Mouse (Mus musculus) urinary bladder, postnatal 10 days (tissue): ENCODE measurements around the gene Fkbp14.

Experiments used
- DNase-seq: peaks from one replicate; pipeline ENCODE4 v3.0.0; 2022; ENCODE audit warnings: low spot score

The Fkbp14 gene

DNA sequence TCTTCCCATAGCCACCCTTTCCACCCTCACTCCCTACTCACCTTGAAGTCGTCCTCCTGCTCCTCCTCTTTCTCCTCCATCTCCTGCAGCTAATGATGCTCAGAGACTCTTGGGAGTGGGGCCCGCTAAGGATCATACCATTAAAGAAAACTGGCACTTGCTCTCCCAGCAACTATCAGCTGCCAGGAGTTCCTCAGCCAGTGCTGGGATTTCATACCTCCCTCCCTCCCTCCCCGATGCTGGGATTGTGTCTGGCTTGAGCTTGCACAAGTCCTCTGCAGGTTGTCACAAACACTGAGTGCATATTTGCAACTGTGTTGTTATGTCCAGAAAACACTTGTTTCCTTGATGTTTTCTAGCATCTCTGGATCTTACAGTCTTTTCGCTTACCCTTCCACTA is at the start of gene Fkbp14:
TSS of gene Fkbp14 (minus strand) at position 101 of the 400 bp plus-strand sequence.
- DNase-seq: no peak

DNA sequence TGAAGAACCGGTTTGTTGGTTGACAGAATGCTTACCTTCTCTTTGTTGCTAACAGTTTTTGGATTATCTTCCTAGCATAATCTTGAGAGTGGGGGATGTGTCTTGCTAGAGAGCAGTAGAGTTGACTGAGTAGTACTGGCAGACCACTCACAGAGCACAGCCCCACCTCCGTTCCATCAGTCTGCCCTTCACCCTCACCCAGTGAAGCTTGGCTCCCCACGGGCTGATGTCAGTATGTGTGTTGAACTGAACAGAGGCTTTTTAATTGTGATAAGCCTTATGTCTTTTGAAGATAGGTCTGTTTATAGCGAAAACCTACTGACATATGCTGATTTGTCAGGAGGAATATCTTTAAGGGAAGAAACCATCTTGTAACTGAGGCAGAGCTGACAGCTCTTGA is 46.1 kb upstream of the Fkbp14 start:
- no peak for DNase-seq

- no peak for DNase-seq
Observed at GRCm38 (mm10) chr6:54641953-54642352, 44.8 kb upstream of the Fkbp14 start.

DNA sequence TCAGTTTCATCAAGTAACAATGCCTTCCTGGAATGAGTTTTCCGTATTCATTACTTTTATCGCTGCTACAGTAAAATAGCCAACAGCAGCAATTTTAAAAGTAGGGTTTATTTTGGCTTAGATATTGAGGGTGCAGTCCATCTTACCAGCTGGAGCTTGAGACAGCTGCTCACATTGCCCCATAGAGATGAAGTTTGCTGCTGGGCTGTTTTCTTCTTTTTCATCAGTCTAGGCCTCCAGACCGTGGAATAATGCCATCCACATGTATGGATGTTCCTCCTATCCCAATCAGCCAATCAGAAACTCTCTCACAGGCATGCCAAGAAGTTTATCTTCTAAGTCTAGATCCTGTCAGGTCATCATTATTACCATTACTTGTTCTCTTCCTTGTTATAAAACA is 42.8 kb upstream of the Fkbp14 start:
- no peak for DNase-seq

DNA sequence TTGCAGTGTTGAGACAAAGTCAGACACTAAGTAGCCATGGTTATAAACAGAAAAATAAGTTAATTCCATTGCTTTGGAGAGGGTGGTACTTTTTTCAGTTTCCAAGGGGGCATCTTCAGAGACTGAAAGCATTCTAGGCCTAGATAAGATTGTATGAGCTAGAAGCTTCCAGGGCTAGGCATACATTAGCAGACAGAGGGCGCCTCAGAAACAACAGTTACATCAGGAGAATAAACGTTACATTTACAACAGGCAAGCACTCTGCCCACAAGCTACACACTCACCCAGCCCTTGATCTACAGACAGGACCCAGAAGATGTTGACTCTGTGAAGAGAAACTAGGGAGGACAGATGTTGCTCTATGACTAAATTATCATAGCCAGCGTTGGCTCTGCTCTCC is 34.4 kb upstream of the Fkbp14 start:
- no peak for DNase-seq

DNA sequence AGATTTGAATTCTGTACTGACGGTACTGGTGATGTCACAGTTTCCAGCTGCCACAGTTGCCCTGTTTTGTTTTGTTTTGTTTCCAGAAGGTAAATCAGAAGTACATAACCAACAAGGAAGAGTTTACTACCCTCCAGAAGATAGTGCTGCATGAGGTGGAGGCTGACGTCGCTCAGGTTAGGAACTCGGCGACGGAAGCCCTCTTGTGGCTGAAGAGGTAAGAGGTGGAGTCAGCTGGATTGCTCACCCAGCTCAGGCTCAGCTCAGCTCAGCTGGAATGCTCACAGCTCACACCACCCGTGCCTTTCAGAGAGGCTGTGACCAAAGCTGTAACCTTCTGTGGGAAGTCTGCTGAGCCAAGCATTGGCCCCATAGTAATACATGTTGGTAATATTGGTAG is 32.6 kb upstream of the Fkbp14 start:
- no peak for DNase-seq

DNA sequence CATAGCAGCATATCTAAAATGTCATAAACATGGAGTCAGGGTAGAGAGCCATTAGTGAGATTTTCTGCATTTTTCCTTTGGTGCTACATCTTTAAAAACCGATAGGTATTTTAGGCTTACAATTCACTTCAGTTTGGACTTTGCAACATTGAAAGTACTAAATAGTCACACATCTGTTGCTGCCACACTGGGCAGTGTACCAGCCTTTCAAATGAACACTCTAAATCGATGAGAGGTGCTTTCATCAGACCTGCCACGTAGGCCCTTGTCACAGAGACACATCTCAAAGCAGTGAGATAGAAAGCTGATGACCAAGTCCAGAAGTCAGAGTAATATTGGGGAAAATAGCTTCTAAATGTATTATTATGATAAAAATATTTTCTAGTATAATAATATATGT is 31.3 kb upstream of the Fkbp14 start:
- no peak for DNase-seq

DNA sequence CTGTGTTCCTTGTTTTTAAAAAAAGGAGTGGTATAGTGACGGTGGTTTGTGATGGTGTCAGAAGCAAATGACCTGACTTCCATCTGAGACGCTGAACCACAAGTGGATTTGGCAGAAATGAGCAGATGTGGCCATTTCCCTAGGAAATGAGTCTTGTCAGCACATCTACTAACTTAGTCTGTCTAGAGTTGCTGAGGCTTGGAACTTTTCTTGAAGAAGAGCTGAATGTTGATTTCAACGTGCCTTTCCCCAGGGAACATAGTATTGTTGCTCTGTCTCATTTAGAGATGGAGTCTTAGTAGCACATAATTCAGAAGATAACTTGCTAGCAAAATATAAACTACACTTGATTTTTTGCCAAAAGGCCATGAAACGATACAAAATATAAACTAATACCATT is 23.2 kb upstream of the Fkbp14 start:
- no peak for DNase-seq

DNA sequence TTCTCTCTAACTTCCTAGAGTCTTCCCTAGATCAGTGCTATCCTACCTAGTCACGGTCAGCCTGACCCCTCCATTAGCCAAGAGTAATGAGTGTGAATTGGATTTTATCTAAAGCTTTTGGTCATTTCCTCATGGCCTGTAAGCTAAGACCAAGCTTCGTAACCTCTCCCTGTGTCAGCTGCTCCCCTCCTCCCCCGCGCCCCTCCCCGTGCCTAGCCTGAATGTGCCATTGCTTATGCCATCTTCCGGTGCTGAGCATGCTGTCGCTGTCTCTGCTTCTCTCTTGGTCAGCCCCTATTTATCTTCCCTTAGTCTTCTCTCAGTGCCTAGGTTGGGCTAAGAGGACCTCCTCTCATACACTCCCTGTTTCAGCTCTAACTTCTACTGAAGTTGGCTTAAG is 22.4 kb upstream of the Fkbp14 start:
- DNase-seq: no peak

- no peak for DNase-seq
Observed at GRCm38 (mm10) chr6:54617363-54617762, 20.3 kb upstream of the Fkbp14 start.

DNA sequence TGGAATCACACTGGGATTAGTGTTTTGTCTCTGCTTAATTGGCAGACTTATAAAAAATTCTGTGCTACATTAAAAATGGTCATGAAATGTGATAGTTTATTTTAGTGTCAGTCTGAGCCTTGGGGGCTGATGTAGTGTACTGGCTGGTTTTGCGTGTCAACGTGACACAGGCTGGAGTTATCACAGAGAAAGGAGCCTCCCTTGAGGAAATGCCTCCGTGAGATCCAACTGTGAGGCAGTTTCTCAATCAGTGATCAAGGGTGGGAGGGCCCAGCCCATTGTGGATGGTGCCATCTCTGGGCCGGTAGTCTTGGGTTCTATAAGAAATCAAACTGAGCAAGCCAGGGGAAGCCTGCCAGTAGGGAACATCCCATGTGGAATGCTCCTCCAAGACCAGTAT is 9.1 kb upstream of the Fkbp14 start:
- DNase-seq: no peak

- DNase-seq: no peak
Observed at GRCm38 (mm10) chr6:54604001-54604715, 7.0 kb upstream of the Fkbp14 start.

DNA sequence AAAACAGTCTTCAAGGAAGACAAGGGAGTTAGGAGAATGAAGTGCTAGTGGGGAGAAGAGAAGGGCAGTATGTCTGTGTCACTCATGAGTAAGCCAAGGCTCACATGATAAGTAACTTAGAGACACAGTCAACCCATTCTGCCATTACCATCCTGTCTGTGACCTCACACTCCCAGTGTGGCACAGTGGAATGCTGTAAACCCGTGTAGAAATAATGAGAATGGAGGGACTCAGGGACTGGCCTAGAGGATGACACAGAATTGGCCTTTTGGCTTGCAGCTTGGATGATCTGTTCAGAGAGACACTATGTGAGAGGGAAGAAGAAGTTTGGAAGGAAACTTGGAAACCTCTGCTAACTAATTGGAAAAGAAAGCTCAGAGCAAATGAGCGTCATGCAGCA is 5.8 kb upstream of the Fkbp14 start:
- no peak for DNase-seq

DNA sequence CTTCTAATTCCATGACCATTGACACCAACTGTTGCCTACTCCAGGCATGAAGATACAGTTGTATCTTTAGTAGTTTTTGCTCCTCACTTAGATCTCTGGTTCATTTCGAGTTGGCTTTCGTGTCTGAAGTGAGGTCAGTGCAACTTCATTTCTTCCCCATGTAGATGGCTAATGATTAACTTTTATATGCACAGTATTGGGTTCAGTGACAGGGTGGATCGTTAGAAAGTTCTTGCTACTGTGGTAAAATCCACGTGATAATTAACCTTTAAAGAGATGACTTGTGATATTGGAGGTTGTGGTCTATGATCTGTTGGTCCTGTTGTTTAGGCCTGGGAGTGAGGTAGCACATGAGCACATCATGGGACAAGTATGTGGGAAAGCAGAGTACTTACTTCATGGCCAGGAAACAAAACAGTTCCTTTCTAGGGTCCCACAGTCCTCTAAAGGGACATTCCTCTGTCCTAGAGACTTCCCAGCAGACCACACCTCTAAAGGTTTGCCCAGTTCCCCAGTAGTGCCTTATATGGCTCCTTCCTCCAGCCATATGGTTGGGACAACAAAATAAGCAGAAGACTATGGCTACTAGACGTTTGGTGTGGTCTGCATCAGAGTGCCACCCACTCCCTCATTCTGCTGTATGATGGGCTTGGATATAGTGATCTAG is 3.7 kb upstream of the Fkbp14 start:
- DNase-seq: no peak

DNA sequence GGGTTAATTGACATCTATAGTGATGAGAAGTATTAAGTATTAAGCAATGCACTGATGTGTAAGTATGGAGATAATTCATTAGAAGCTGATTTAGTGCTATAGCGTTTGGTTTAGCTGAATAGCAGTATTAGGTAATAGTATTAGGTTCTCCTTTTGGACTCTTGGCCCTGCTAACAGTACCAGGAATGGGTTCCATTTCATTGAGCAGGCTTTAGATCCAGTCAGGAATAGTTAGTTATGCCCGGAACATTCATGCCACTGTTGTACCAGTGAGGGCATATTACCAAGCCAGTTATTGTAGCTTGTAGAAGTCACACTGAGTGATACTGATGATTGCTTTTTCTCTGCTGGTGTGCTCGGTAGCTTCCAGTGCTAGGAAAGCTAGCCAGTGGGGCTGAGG is 603 bp upstream of the Fkbp14 start:
- DNase-seq: no peak

DNA sequence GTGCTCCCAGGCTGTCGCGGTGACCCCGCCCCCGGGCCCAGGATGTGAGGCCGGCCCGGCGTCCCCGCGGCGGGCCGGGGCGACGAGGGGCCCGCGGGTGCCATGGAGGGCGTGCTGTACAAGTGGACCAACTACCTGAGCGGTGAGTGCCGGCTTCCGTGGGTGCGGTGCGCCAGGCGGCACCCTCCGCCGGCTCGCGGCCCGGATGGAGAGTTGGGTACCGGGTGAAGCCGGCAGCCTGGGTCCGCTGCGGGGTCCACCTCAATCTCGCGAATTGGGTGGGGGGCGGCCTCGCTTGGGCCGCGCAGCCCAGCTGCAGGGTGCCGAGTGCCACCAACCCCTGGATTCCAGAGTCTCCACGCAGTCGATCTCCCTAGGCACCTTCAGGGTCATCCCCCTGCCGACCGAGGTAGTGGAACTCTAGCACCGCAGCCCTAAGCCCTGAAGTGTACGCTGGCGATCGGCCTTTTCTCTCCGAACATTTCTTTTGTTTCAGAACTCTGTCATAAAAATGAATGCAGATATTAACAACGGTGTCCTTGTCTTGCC is 1.7 kb downstream of the Fkbp14 start:
- no peak for DNase-seq

GRCm38 (mm10) chr6:54594469-54595329 is 2.4 kb downstream of the Fkbp14 start, which contains the start of gene Plekha8:
Gene Plekha8, plus strand, starts transcription at chr6:54595111.
- DNase-seq: peak; percentile 62

GRCm38 (mm10) chr6:54593766-54594468 is 3.2 kb downstream of the Fkbp14 start:
- no peak for DNase-seq

DNA sequence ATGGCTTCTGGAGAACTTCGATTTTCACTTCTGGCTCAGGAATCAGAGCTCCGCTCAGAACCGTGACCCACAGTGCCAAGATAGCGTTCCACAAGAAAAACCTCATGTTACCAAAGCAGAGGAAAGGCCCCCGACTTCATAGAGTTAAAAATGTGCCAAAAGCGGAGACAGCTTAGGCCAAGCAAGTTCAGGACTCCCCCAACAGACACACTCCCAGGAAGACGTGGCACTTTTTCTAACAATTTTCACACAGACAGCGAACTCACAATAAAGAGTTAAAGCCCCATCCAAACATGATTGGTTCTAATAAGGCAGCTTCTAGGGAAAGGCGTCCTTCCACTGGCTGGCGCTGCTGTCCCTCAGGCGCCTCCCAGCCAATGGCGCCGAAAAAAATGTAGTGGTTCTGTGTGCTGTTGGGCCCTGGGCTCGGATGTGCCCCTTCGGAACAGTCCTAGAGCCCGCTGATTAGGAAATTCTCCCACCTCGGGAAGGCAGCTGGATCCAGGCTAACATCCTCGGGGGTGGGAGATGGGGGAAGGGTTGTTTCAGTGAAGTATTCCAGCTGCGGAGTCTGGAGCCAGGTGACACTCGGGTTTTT is 4.1 kb downstream of the Fkbp14 start:
- DNase-seq: peak; percentile 72

GRCm38 (mm10) chr6:54591778-54592177 is 5.3 kb downstream of the Fkbp14 start:
- DNase-seq: no peak

DNA sequence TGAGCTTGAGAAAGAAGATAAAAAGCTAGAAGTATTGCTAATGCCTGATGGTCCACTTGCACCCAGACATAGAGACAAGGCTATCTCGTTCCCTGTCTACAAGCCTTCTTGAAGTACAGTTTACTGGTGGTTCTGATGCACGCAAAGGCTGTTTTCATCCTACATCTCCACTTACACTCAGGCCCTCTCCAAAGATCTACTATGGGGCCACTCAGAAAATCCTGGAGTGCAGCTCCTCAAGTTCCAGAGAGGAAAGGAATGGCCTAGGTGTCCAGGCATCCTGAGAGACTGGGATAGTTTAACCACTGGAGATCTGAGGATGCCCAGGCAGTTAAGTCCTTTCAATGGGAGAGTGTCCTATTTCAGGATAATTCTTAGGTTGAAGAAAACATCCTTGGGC is 6.4 kb downstream of the Fkbp14 start:
- no peak for DNase-seq

DNA sequence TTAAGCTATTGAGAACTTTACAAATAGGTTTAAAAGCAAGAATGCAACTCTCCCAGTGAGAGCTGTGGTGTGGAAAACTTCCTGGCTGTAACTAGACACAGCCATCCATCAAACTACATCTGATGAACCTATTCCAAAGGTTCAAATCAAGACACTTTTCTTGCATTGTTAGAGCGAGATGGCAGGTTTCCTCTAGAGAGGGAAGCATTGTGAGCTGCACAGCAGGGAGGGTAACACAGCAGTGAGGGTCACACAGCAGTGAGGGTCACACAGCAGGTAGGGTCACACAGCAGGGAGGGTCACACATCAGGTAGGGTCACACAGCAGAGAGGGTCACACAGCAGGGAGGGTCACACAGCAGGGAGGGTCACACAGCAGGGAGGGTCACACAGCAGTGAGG is 8.9 kb downstream of the Fkbp14 start:
- DNase-seq: no peak
